Mouse (Mus musculus): ENCODE data around the gene Hsd17b12.

The Hsd17b12 gene

DNA sequence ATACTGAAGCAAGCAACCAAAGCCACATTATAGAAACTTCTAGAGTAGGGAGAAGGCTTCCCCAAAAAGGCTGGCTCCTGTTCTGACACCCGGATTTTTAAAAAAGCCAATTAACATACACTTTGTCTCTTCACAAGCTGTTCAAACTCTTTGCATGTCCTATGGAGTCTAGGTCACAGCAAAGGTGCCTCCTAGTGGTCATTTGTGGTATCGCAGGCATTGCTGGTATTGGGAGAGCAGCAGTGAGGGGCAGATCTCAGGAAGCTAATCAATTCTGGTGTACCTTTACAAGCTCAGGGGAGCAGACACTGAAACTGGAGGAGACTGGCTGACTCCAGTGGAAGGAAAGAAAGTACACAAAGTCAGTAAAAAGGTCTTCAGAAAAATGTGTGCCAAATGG lies 155.4 kb downstream of the Hsd17b12 start:
- DNase-seq (ENCODE audit: low spot score in 2 of 2), result peak; percentile 65 to 74

DNA sequence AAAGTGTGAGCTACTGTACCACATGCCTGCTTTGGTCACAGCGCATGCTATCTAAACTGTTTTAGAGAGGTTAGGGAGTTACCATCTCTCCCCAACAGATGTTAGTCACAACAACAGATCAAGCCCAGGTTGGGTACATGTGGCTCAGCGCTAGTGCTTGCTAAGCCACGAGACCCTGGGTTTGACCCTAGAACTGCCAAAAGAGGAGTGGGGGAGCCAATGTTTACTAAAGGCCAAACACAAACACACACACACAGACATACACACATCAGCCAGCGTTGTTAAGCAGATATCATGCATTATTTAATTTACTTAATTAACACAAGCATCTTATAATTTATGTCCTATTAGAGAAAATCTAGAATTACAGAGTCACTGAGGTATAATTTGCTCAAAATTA lies 155.8 kb downstream of the Hsd17b12 start:
- no peak for DNase-seq (ENCODE audit: low spot score in 2 of 2)

DNA sequence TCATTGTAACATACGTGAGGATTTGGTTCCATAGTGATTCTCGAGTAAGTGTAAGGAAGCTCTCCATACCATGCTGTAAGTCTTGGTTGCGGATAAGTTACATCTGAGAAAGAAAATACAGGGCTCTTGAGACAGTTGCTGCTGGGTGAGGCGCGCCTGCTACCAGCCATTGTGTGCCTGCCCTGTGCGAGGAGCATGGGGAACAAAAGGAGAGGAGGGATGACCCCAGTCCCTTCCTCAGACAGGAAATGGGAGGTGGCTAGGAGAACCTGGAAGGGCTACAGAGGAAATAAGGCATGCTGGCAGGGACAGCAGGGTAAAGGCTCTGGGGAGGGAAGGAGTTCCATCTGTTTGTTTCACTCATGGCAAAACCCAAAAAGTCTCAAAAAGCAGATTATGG lies 156.4 kb downstream of the Hsd17b12 start:
- no peak for DNase-seq (ENCODE audit: low spot score in 2 of 2)

DNA sequence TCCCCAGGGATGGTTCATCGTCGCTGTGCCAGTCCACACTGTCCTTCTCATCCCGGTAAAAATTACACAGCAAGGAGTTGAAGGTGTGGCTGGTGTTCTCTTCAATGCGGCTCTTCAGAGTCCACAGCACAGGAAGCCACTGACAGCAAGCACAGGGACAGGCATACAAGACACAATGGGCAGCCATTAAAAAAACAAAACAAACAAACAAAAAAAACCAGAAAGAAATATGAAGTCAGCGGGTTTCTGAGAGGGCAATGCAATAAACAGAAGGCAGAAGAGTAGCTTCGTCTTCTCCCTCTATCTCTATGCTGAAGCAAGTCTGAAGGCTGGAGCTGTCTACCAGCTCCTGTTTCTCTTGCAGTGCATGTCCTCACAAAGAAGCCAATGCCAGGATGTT lies 161.5 kb downstream of the Hsd17b12 start, which contains the start of gene Gm27027:
Gene Gm27027 (minus strand): TSS at position 101 of the 400 bp plus-strand sequence.
- DNase-seq (ENCODE audit: low spot score in 2 of 2), result no peak

DNA sequence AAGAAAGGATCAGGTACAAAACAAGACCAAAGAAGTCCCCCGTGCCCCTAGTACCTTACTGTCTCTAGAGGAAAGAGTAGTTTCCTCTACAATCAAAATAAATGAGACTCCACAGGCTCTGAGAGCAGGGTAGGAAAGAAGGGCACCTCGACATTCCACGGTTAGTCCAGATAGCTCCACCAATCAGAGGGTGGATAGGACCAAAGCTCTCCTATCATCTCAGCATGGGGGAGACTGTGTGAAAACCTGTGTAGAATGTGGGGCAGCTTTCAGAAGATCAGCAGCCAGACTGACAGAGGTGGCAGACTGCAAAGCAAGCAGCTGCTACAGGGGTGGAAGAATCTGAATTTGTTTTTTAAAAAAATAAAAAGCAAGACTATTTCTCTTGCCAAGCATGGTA lies 165.0 kb downstream of the Hsd17b12 start:
- no peak for DNase-seq (ENCODE audit: low spot score in 2 of 2)

DNA sequence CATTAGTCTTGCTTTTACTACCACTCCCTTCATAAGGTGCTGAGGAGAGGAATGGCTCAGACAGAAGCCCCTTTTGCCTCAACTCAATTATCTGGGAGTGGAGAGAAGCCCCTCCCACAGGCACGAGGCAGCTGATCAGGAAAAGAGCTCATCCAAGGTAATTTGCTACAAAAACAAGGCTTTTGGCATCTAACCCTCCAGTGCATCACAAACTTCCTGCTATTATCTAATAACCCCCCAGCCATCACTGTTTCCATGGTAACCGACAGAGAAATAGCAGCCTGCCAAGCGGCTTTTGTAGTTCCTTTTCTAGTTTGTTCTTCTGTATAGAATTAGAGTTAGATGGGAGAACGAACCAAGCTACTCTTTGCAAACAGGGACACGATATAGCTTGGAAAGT lies 165.5 kb downstream of the Hsd17b12 start:
- DNase-seq (ENCODE audit: low spot score in 2 of 2), result no peak

DNA sequence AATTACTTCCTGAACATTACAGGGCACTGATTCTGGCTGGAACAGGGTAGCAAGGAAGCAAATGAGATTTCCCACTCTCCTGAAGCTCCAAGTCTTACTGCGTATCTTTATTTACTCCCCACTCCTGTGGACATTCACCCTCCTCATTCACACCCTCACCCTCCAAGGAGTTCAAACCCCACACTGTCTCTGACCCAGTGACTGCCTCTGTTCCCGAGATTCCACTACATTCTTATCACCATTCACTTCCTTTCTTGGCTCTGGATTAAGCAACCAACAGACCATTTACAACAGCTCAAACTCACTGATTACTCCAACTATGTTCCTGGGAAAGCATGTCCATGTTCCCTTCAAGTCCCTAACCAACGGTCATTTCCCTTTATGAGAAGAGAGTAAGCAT lies 166.4 kb downstream of the Hsd17b12 start:
- DNase-seq (ENCODE audit: low spot score in 2 of 2), result no peak

DNA sequence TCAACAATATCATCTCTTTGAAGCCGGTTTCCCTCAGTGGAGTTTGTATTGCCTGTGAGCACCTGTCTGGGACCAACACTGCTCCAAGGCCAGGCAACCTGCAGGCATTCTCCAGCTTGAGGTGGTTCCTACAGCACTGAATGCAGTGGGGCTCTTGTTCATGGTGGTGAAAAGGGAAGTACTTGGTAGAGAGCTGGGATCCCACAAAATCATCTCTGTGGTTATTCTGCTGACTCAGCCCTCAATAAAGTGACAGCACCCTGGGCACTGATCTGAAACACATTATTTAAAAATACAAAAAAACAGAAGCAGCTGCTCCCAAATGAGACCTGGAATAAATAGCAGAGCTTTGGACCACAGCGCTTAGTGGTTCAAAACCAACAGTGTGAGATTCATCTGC lies 169.3 kb downstream of the Hsd17b12 start:
- no peak for DNase-seq (ENCODE audit: low spot score in 2 of 2)

All from natural killer cell, adult 2 months (primary cell).